Mouse (Mus musculus) CD8-positive naive resting alpha-beta T cell, adult 57 days (primary cell): ENCODE data around the gene Tomm34. TPM values are rescaled to one million over a fixed set of nuclear protein-coding genes. Genes with fewer than 3 reads are reported as not detected.

Source experiments
- total RNA-seq: library from RNA; stranded (reverse); gene quantifications from one replicate; pipeline ENCODE4 v1.2.4, GENCODE M21; 2023

Tomm34 gene
- 71.6 TPM for total RNA-seq

GRCm38 (mm10) chr2:164070765-164071436, at the start of gene Tomm34:
Tomm34 (minus strand) TSS chr2:164071169.

GRCm38 (mm10) chr2:164070142-164070764, 716 bp downstream of the Tomm34 start, which contains the start of gene Stk4:
Stk4 (plus strand) TSS chr2:164070322.

GRCm38 (mm10) chr2:164025150-164025549, 45.8 kb downstream of the Tomm34 start, which contains the start of gene Pabpc1l:
Pabpc1l (plus strand) TSS chr2:164025450.

Other genes starting within 250 kb of the Tomm34 start
- gene Kcnk15, start 217.5 kb downstream of the Tomm34 start, total RNA-seq = not detected
- not detected for gene Rims4, start 152.5 kb downstream of the Tomm34 start, total RNA-seq
- 114 TPM for gene Ywhab, start 76.2 kb downstream of the Tomm34 start, total RNA-seq
- 5.3 TPM for gene Pabpc1l, start 45.7 kb downstream of the Tomm34 start, total RNA-seq
- 287 TPM for gene Stk4, start 847 bp downstream of the Tomm34 start, total RNA-seq
- gene Kcns1, start 99.9 kb upstream of the Tomm34 start, total RNA-seq = not detected
- gene Wfdc5, start 111.6 kb upstream of the Tomm34 start, total RNA-seq = not detected
- gene Wfdc12, start 119.4 kb upstream of the Tomm34 start, total RNA-seq = not detected
- not detected for gene Wfdc15a, start 129.0 kb upstream of the Tomm34 start, total RNA-seq
- gene Wfdc15b, start 150.5 kb upstream of the Tomm34 start, total RNA-seq = not detected
- gene Svs2, start 167.3 kb upstream of the Tomm34 start, total RNA-seq = not detected
- not detected for gene Svs3b, start 185.5 kb upstream of the Tomm34 start, total RNA-seq
- not detected for gene Svs4, start 207.3 kb upstream of the Tomm34 start, total RNA-seq
- gene Svs3a, start 218.1 kb upstream of the Tomm34 start, total RNA-seq = not detected
- gene Svs6, start 245.6 kb upstream of the Tomm34 start, total RNA-seq = not detected